Mouse (Mus musculus): ENCODE results near the gene Mptx2.

DNA sequence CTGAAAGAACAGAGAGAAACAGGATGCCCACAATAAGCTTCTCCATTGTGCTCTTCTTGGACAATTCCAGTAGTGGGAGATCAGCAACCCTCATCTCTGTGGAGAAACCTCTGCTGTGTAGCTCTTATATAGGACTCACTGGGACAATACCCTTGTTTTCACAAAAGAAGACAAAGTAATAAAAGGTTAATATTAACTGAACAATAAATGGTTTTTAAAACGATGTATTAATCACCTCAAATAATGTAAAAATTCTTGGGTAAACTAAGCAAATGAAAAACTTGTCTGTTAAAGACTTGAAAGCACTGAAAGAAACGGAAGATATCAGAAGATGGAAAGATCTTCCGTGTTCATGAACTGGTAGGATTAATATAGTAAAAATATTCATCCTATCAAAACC lies at the start of gene Mptx2:
- TF ChIP-seq POLR2A (IDR thresholded peaks at IDR 0.05; ENCODE audit: insufficient read depth, low read depth, low read length), result no peak
- TF ChIP-seq CTCF (IDR thresholded peaks at IDR 0.05; ENCODE audit: insufficient read depth, low read depth, low read length), result no peak

Data from olfactory bulb, adult 2 months (tissue).